Mouse (Mus musculus) heart, adult 2 months (tissue): ENCODE data around the gene Nrg4.
"Not testable (repeated sequence)": the region's sequence is repeated elsewhere in the genome, so short reads cannot be mapped to it uniquely, and the experiment has no call there.

Experiments
- CTCF ChIP-seq: fragments of 200-600 bp; IDR thresholded peaks from 2 replicates; pipeline ENCODE4 v1.8.1; 2022; ENCODE audit warnings: antibody characterized with exemption, mild to moderate bottlenecking, moderate library complexity
- EP300 ChIP-seq: fragments of 200-500 bp; IDR thresholded peaks from 2 replicates; pipeline ENCODE4 v1.6.1; 2011; ENCODE audit warnings: low read depth, low read length, control low read depth; ENCODE audit not compliant: insufficient read depth
- POLR2A ChIP-seq: fragments of 200-500 bp; IDR thresholded peaks from 2 replicates; pipeline ENCODE4 v1.6.1; 2011; ENCODE audit warnings: mild to moderate bottlenecking, low read depth, low read length, control low read depth; ENCODE audit not compliant: insufficient read depth

DNA sequence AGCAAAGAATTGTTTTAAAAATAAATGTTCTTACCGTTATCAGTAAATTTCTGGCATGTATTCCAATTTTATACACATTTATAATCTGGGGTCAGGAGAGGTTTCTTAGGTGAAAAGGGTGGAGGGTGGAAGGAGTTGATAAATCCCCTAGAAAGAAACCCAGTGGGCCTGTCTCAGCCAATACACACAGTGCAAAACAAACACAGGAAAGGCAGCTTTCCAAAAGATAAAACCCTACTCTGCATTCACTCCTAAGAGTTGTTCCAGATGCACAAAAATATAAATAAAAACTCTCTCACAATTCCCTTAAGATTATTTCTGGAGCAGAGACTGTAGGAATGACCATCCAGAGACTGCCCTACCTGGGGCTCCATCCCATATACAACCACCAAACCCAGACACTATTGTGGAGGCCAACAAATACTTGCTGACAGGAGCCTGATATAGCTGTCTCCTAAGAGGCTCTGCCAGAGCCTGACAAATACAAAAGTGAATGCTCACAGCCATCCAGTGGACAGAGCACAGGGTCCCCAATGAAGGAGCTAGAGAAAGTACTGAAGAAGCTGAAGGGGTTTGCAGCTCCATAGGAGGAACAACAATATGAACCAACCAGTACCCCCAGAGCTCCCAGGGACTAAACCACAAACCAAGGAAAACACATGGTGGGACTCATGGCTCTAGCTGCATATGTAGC, 81.4 kb downstream of the Nrg4 start:
- TF ChIP-seq CTCF, POLR2A, EP300: not testable (repeated sequence)
